Mouse (Mus musculus) brown adipose tissue, adult 24 weeks (tissue): ENCODE measurements around the gene Ppp1r14b. TPM values are rescaled to one million over a fixed set of nuclear protein-coding genes. Genes with fewer than 3 reads are reported as not detected.
"Not testable (repeated sequence)": the region's sequence is repeated elsewhere in the genome, so short reads cannot be mapped to it uniquely, and the experiment has no call there.

Experiments
- H3K27ac ChIP-seq: fragments of 200-500 bp; replicated peaks from 2 replicates; pipeline ENCODE4 v1.5.1; 2012; ENCODE audit warnings: low read depth, mild to moderate bottlenecking, low read length
- H3K4me1 ChIP-seq: fragments of 200-500 bp; 2 replicates; pipeline ENCODE4 v1.6.1; 2012; ENCODE audit warnings: low read length, mixed read lengths; ENCODE audit not compliant: control insufficient read depth, insufficient read depth, insufficient read length
- H3K4me3 ChIP-seq: fragments of 200-500 bp; 2 replicates; pipeline ENCODE4 v1.5.1; 2012; ENCODE audit warnings: low read depth, mild to moderate bottlenecking, low read length, moderate library complexity; ENCODE audit not compliant: insufficient read depth
- polyA plus RNA-seq: library from polyadenylated mRNA; stranded (reverse); fragments of >200 nt; gene quantifications from 2 replicates; pipeline ENCODE4 v1.2.4, GENCODE M21; 2012; ENCODE audit not compliant: missing spikeins, insufficient read depth, insufficient read length

Ppp1r14b gene
- polyA plus RNA-seq, 1 experiment: 250 TPM

GRCm38 (mm10) chr19:6978639-6978974 lies 3.8 kb downstream of the Ppp1r14b start:
- peak overlapping the region; percentile 63; the same call in 1 of the 2 replicates for H3K4me3 ChIP-seq
- no peak overlapping the region for H3K27ac ChIP-seq
- H3K4me1 ChIP-seq: no peaks in the 10 kb centered on the region

- Histone ChIP-seq H3K4me3 (peak overlapping the region; percentile 63), H3K27ac (0 out of 2 replicates have a peak overlapping the region, but pooled peaks have one; percentile 1)
These were observed 4.3 kb downstream of the Ppp1r14b start for GRCm38 (mm10) chr19:6979001-6979479.

DNA sequence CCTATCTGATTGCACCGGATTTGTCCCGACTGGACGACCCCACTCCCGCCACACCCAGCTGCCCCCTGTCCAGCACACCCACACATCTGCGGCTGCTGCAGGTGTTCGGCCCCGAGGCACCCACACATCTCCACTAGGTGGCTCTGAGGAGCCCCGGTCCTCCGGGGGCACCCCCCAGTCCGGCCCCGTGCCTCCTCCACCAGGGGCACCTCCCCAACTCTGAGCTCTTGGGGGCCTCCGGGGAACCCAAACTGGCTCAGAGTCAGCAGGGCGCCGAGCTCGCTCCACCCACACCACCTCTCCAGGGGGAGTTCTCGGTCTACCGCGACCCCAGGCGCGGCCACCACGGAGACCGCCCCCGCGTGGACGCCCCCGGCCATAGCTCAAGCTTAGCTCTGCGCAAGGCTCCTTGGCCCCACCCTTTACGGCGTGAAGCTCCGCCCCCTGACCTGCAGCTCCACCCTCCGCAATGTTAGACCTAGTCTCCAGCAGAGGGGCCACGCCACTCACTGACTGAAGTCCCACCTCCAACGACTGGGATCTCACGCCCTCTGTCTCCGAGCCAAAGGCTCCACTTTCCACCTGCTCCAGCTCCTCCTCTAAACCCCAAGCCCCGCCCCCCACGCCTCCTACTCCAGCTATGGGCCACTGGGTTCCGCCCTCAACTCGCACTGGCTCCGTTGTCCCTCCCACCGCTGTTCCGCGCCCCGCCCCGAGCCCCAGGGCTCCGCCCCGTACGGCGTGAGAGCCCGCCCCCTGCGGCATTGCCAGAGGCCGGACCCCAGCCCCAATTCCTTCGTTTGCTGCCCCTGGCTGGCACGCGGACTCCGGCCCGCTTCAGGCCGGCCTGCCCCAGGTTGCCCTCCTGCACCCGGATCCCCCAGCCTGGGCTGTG lies 5.0 kb downstream of the Ppp1r14b start:
- Histone ChIP-seq H3K27ac (peak overlapping the region; percentile 69), H3K4me1 (no peaks in the 10 kb centered on the region), H3K4me3 (peak overlapping the region; percentile 68)

More at GRCm38 (mm10) chr19:6979001-6979479, 4.3 kb downstream of the Ppp1r14b start:
- H3K4me1 ChIP-seq: no peaks in the 10 kb centered on the region

GRCm38 (mm10) chr19:6980381-6981093 lies 5.8 kb downstream of the Ppp1r14b start, which contains the start of gene Fkbp2:
Fkbp2 (minus strand) TSS chr19:6980501.
- peak within 1 kb of the TSS; percentile 84 for H3K4me3 ChIP-seq
- no peaks in the 10 kb centered on the region for H3K4me1 ChIP-seq

GRCm38 (mm10) chr19:6981465-6981864 lies 6.7 kb downstream of the Ppp1r14b start:
- H3K4me3 ChIP-seq: peak overlapping the region; percentile 4; the same call in 1 of the 2 replicates
- H3K4me1 ChIP-seq: peaks cover 6% of the 10 kb centered on the region; the same call in 1 of the 2 replicates
- H3K27ac ChIP-seq: peak overlapping the region; percentile 99

More at GRCm38 (mm10) chr19:6980381-6981093, 5.8 kb downstream of the Ppp1r14b start, which contains the start of gene Fkbp2:
- peak within 1 kb of the TSS; percentile 99 for H3K27ac ChIP-seq

GRCm38 (mm10) chr19:6983621-6984020 lies 8.9 kb downstream of the Ppp1r14b start:
- H3K4me1 ChIP-seq: peaks cover 11% of the 10 kb centered on the region

DNA sequence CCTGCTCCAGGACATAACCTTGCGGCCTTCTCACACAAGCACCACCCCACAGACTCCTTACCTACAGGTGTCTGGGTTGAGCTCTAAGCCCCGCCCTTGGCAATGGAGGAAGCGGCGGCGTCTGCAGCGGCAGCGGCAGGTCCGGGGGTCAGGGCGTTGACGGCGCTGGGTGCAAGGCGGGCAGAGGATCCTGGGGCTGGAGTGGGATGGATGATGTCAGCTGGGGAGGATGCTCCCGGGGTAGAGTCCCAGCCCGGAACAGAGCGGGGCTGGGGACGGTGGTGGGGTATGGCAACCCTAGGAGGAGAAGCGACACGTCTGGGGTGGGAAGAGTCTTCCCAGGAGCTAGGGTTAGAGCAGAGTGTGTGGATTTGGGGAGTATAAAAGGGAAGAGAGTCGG lies 10.5 kb downstream of the Ppp1r14b start:
- Histone ChIP-seq H3K27ac (no peak overlapping the region), H3K4me1 (peaks cover 11% of the 10 kb centered on the region)

More at GRCm38 (mm10) chr19:6983621-6984020, 8.9 kb downstream of the Ppp1r14b start:
- no peak overlapping the region for H3K27ac ChIP-seq
- no peak overlapping the region for H3K4me3 ChIP-seq

DNA sequence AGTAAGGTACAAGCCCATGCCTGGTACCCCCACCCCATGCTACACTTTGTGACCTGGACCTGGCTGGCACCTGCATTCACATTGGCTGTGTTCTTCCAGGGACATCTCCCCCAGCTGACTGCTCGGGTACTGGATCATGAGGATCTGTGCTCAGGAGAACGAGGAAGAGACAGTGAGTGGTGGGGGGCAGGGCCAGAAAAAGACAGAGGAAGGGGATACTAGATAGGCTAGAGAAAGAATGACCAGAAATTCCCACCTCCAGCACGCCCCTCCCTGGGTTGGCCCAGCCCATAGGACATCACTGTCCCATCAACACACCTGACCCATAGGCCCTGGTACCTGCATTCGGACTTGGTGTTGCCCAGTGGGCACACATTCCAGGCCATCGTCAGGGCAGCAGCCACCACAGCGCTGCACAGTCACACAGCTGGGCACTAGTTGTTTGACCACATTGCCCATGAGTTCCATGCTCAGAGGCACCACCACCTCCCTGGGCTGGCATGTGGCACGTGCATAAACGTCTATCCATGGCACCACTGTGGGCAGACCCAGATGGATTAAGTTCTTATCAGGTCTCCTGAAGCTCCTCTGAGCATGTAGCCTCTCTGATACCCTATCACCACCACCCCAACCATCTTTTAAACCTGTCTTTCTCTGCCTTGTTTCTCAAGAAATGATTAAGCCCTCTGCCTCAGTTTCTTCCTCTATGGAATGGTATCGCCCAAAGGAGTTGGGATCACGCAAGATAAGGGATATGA lies 11.4 kb downstream of the Ppp1r14b start:
- Histone ChIP-seq H3K27ac (peak overlapping the region; percentile 69), H3K4me3 (peak overlapping the region; percentile 76), H3K4me1 (peaks cover 11% of the 10 kb centered on the region)

More for the DNA sequence above, 10.5 kb downstream of the Ppp1r14b start:
- H3K4me3 ChIP-seq: no peak overlapping the region

DNA sequence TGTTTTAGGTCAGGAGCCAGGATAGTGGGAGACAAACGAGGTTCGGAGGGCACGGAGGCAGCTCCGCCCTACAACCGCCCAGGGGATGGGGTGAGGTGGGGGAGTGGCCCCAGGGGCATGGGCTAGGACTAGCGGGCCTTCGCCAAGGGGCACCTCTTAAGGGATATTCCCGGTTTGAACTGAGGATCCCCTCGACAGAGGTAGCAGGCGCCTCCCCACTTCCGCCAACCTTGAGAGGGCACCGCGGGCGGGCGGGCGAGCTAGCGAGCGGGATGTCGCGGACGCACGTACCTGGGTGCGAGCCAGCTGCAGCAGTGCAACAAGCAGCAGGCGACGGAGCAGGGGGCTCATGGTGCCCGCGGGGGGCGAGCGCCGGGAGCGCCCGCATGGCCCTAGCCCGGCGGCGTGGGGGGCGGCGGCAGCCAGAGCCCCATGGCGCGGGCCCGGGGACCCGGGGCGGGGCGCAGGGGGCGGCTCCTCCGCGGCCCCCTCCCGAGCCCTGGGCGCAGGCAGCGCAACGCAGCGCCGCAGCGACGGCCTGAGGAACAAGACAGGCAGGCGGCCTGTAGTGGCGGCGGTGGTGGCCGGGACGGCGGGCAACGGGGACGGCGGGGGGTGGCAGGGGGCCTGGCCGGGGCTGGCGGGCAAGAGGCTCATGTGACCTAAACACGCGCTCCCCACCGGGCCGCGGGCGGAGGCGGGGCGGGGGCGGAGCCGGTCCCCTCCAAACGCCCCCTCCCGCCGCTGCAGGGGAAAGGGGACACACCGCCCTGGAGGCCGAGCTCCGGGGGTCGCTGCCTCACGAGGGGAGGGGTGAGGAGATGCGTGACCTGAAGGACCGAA lies 12.5 kb downstream of the Ppp1r14b start, which contains the start of gene Vegfb:
TSS of gene Vegfb (minus strand) at position 591 of the 843 bp plus-strand sequence.
- H3K27ac ChIP-seq: peak within 1 kb of the TSS; percentile 69
- peak within 1 kb of the TSS; percentile 76 for H3K4me3 ChIP-seq
- H3K4me1 ChIP-seq: peaks cover 11% of the 10 kb centered on the region

GRCm38 (mm10) chr19:6987904-6988285 lies 13.1 kb downstream of the Ppp1r14b start:
- Histone ChIP-seq H3K4me1 (peaks cover 12% of the 10 kb centered on the region), H3K4me3 (peak overlapping the region; percentile 67), H3K27ac (no peak overlapping the region; the same call in 1 of the 2 replicates)

DNA sequence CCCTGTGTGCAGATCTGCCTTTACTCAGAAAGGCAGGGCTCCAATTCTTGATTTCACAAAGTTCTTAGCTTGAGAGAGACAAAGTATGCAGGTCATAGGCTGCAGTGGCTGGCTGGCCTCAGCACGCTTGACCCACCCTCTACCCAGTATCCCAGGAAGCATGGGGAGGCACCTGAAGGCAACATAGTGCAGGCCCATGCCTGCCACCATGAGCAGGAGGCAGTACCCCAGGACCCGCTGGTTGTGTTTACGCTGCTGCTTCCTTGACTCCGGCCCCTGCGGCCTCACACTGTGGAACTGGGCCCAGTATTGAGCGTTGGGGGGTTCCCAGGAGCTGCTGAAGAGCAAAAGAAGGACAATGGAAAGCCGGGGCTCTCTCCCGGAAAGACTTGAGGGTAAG lies 14.5 kb downstream of the Ppp1r14b start:
- Histone ChIP-seq H3K4me1 (peaks cover 13% of the 10 kb centered on the region), H3K4me3 (no peak overlapping the region), H3K27ac (no peak overlapping the region)

- Histone ChIP-seq H3K4me1 (peaks cover 20% of the 10 kb centered on the region), H3K27ac (no peak overlapping the region), H3K4me3 (no peak overlapping the region)
These were observed 15.9 kb downstream of the Ppp1r14b start for GRCm38 (mm10) chr19:6990712-6991111.

- not testable (repeated sequence) for H3K27ac ChIP-seq, H3K4me3 ChIP-seq
- H3K4me1 ChIP-seq: peaks cover 16% of the 10 kb centered on the region
These were observed 16.4 kb downstream of the Ppp1r14b start for GRCm38 (mm10) chr19:6991166-6991565.
